Mouse (Mus musculus) liver, adult 2 months (tissue): Measurements from ENCODE around the gene A430078G23Rik.

Experiments
- CTCF ChIP-seq: fragments of 200-500 bp; IDR thresholded peaks from 2 replicates; pipeline ENCODE4 v1.5.1; 2011; ENCODE audit warnings: low read depth, low read length, control low read depth
- POLR2A ChIP-seq: fragments of 200-500 bp; IDR thresholded peaks from 2 replicates; pipeline ENCODE4 v1.6.1; 2011; ENCODE audit warnings: low read length, control low read depth; ENCODE audit not compliant: insufficient read depth; ENCODE audit errors: extremely low read depth

DNA sequence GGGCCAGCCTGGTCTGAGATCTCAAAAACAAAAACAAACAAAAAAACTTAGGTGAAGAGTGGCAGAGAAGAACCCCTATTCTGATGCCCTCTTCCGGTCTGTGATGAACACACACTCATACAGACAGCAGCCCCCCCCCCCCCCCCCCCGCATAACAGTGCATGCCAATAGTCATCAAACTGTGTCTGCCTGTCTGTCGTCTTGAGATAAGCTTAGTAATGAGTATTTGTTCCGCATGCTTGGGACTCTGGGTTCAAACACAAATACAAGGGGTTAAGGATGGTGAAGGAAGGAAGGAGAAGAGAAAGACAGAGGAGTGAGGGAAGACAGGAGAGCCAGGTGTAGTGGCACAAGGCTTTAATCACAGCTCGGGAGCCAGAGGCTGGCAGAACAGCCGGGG lies 83.3 kb downstream of the A430078G23Rik start:
- TF ChIP-seq CTCF (no peak), POLR2A (no peak)
